Mouse (Mus musculus): ENCODE measurements around the gene CT030661.1. TPM values are rescaled to one million over a fixed set of nuclear protein-coding genes. Genes with fewer than 3 reads are reported as not detected.
A peak's percentile ranks its signal among the peaks of the same experiment; 100 is the strongest.
"Not testable (repeated sequence)": the region's sequence is repeated elsewhere in the genome, so short reads cannot be mapped to it uniquely, and the experiment has no call there.

Gene CT030661.1
- polyA plus RNA-seq (2016; fragmentation: Nextera tagmentation; extraction: Ambion mirVana), result 7.3 and 7.9 TPM in 2 replicates

GRCm38 (mm10) chr17:22314730-22315226 lies at the start of gene CT030661.1:
CT030661.1 (minus strand) TSS chr17:22314837.
- peak within 1 kb of the TSS; percentile 86 for H3K27ac ChIP-seq
- not testable (repeated sequence) for H3K36me3 ChIP-seq; H3K27me3 ChIP-seq (ENCODE audit: insufficient read depth, poor library complexity, severe bottlenecking); H3K4me1 ChIP-seq; H3K9me3 ChIP-seq
- under 1% methylated on average over 20 of the region's 20 CpGs for WGBS
- peak within 1 kb of the TSS; percentile 65 for H3K4me3 ChIP-seq
- DNase-seq (ENCODE audit: low spot score), result peak; percentile 96

GRCm38 (mm10) chr17:22363895-22364294 lies 49.3 kb upstream of the CT030661.1 start:
- WGBS, result 92% methylated on average over 3 of the region's 3 CpGs
- no peak for DNase-seq (ENCODE audit: low spot score)
- Histone ChIP-seq H3K27me3 (ENCODE audit: insufficient read depth, poor library complexity, severe bottlenecking) (no peaks in the 10 kb centered on the region), H3K36me3 (peaks cover 19% of the 10 kb centered on the region), H3K9me3 (0 out of 2 replicates have a peak, but pooled peaks cover 2% of the 10 kb centered on the region), H3K27ac (no peak overlapping the region), H3K4me3 (no peak overlapping the region), H3K4me1 (peaks cover 14% of the 10 kb centered on the region; the same call in 1 of the 2 replicates)

- H3K27me3 ChIP-seq (ENCODE audit: insufficient read depth, poor library complexity, severe bottlenecking); H3K9me3 ChIP-seq: not testable (repeated sequence)
- 0% methylated on average over 29 of the region's 43 CpGs for WGBS
- DNase-seq (ENCODE audit: low spot score), result peak; percentile 80
- H3K27ac ChIP-seq, result peak within 1 kb of the TSS; percentile 88
- peaks cover 20% of the 10 kb centered on the region for H3K36me3 ChIP-seq
- H3K4me1 ChIP-seq, result peaks cover 14% of the 10 kb centered on the region; the same call in 1 of the 2 replicates
- H3K4me3 ChIP-seq, result peak within 1 kb of the TSS; percentile 68
Observed at GRCm38 (mm10) chr17:22361101-22361781, 46.6 kb upstream of the CT030661.1 start, which contains the start of the genes Zfp944 and Zfp758. Zfp944 (minus strand) TSS chr17:22361400. Zfp758 (plus strand) TSS chr17:22361453.

GRCm38 (mm10) chr17:22360572-22360971 lies 45.9 kb upstream of the CT030661.1 start:
- no peak for DNase-seq (ENCODE audit: low spot score)
- no peaks in the 10 kb centered on the region for H3K27me3 ChIP-seq (ENCODE audit: insufficient read depth, poor library complexity, severe bottlenecking)
- H3K36me3 ChIP-seq, result peaks cover 20% of the 10 kb centered on the region
- peak overlapping the region; percentile 79; the same call in 1 of the 2 replicates for H3K27ac ChIP-seq
- 0 out of 2 replicates have a peak, but pooled peaks cover 2% of the 10 kb centered on the region for H3K9me3 ChIP-seq
- H3K4me1 ChIP-seq, result peaks cover 14% of the 10 kb centered on the region; the same call in 1 of the 2 replicates
- 27% methylated on average over 5 of the region's 5 CpGs for WGBS
- H3K4me3 ChIP-seq, result peak overlapping the region; percentile 68

GRCm38 (mm10) chr17:22352794-22353193 lies 38.2 kb upstream of the CT030661.1 start:
- no peak overlapping the region for H3K27ac ChIP-seq
- no peak overlapping the region for H3K4me3 ChIP-seq
- H3K4me1 ChIP-seq, result no peaks in the 10 kb centered on the region
- H3K36me3 ChIP-seq, result peaks cover 9% of the 10 kb centered on the region; the same call in 1 of the 2 replicates
- no peaks in the 10 kb centered on the region for H3K27me3 ChIP-seq (ENCODE audit: insufficient read depth, poor library complexity, severe bottlenecking)
- no peaks in the 10 kb centered on the region for H3K9me3 ChIP-seq
- DNase-seq (ENCODE audit: low spot score), result no peak

GRCm38 (mm10) chr17:22315247-22315646 lies 610 bp upstream of the CT030661.1 start:
- not testable (repeated sequence) for DNase-seq (ENCODE audit: low spot score); H3K27me3 ChIP-seq (ENCODE audit: insufficient read depth, poor library complexity, severe bottlenecking)
- H3K4me3 ChIP-seq, result peak overlapping the region; percentile 65

GRCm38 (mm10) chr17:22314219-22314618 lies 418 bp downstream of the CT030661.1 start:
- not testable (repeated sequence) for H3K9me3 ChIP-seq; H3K36me3 ChIP-seq; H3K4me1 ChIP-seq; H3K27me3 ChIP-seq (ENCODE audit: insufficient read depth, poor library complexity, severe bottlenecking); DNase-seq (ENCODE audit: low spot score)
- H3K4me3 ChIP-seq, result peak overlapping the region; percentile 65
- WGBS, result 0% methylated on average over 3 of the region's 3 CpGs
- H3K27ac ChIP-seq, result peak overlapping the region; percentile 86; the same call in 1 of the 2 replicates

More at GRCm38 (mm10) chr17:22315247-22315646, 610 bp upstream of the CT030661.1 start:
- not testable (repeated sequence) for H3K36me3 ChIP-seq, H3K9me3 ChIP-seq, H3K4me1 ChIP-seq
- WGBS, result 15% methylated on average over 2 of the region's 2 CpGs
- H3K27ac ChIP-seq, result peak overlapping the region; percentile 86; the same call in 1 of the 2 replicates

Other genes with a start within 250 kb of the CT030661.1 start
- gene Zfp947, start 148.6 kb downstream of the CT030661.1 start, polyA plus RNA-seq (2016; fragmentation: Nextera tagmentation; extraction: Ambion mirVana), result 2.7 and 2.9 TPM in 2 replicates
- 1.7 and 1.8 TPM in 2 replicates for gene Zfp994, start 89.2 kb downstream of the CT030661.1 start, polyA plus RNA-seq (2016; fragmentation: Nextera tagmentation; extraction: Ambion mirVana)
- 8.8 and 10.2 TPM in 2 replicates for gene Zfp944, start 46.6 kb upstream of the CT030661.1 start, polyA plus RNA-seq (2016; fragmentation: Nextera tagmentation; extraction: Ambion mirVana)
- gene Zfp758, start 46.6 kb upstream of the CT030661.1 start, polyA plus RNA-seq (2016; fragmentation: Nextera tagmentation; extraction: Ambion mirVana), result 5.8 and 6.6 TPM in 2 replicates
- gene Zfp946, start 109.4 kb upstream of the CT030661.1 start, polyA plus RNA-seq (2016; fragmentation: Nextera tagmentation; extraction: Ambion mirVana), result 13.0 and 13.1 TPM in 2 replicates

Data from heart, embryonic 10.5 days (tissue).